ENCODE assay signal across 8 mouse cellular contexts in the genomic region with DNA sequence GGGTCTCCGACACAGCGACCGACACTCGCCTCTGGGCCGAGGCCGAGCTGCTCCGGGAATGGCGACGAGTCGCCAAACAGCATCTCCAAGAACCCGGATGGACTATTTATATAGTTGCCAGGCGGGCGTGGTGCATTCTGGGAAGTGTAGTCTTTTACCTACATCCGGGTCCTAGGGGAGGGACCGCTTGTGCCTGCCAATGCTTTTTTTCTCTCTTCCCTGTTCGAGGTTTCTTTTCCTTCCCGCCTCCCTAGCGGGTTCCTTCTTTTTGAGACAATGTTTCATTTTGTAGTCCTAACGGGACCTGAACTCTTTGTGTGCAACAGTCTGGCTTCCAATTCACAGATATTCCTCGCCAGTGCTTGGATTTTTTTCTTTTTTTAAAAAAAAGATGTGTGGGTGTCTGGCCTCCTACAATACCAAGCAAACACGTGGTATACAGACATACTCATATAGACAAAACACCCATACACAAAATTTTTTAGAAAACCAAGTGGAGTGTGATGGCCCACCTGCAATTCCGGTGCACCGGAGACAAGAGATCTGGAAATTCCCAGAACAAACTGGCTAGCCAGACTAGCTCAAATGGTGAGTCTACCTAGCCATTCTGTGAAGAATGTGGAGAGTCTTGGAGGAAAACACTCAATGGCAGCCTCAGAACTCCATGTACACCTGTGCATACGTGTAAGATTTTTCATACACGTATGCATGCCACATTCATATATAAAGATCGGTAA. TPM values are rescaled to one million over a fixed set of nuclear protein-coding genes. Genes with fewer than 3 reads are reported as not detected.
A peak's percentile ranks its signal among the peaks of the same experiment; 100 is the strongest.
DNase-seq lines count a peak whose midpoint lies in the region; ATAC-seq lines count a peak whose summit lies in the region.

A gene (minus strand): TSS at position 87 of the 737 bp plus-strand sequence.

- peak; percentile 99 for DNase-seq in R1 (ENCODE audit: low read depth, low spot score)
- DNase-seq in cerebellum, postnatal 25 days = peak; percentile 97 to 99
- peak; percentile 99 for DNase-seq in frontal cortex, postnatal 36 days (ENCODE audit: low spot score in 2 of 2)
- peak; percentile 98 for DNase-seq in left cerebral cortex, adult 11 months (ENCODE audit: low spot score)
- DNase-seq in lung, postnatal 4 days = peak; percentile 96 to 99
- peak; percentile 96 for DNase-seq in retina, postnatal 7 days (ENCODE audit: low read depth, low spot score)
- peak; percentile 95 for DNase-seq in urinary bladder, adult 2 months (ENCODE audit: low spot score)

- H3K4me3 ChIP-seq in hindbrain, embryonic 15.5 days = peak within 1 kb of the TSS; percentile 83

- H3K9ac ChIP-seq in hindbrain, embryonic 15.5 days = peak within 1 kb of the TSS; percentile 95

- peaks cover 38% of the 10 kb centered on the region for H3K4me1 ChIP-seq in hindbrain, embryonic 15.5 days (replicated peaks)

- ATAC-seq in hindbrain, embryonic 15.5 days (ENCODE audit: low FRiP score, low read depth) = peak; percentile 91

- H3K27me3 ChIP-seq in hindbrain, embryonic 15.5 days = no peaks in the 10 kb centered on the region

- H3K4me2 ChIP-seq in hindbrain, embryonic 15.5 days = peak within 1 kb of the TSS; percentile 66

- H3K9me3 ChIP-seq in hindbrain, embryonic 15.5 days = no peaks in the 10 kb centered on the region

- no peaks in the 10 kb centered on the region for H3K36me3 ChIP-seq in hindbrain, embryonic 15.5 days

- H3K27ac ChIP-seq in hindbrain, embryonic 15.5 days (replicated peaks) = peak within 1 kb of the TSS; percentile 88

- 13% methylated on average over 26 of the region's 26 CpGs for WGBS in hindbrain, embryonic 15.5 days

RNA-seq across cellular contexts. Expression of the gene that starts here (rescaled TPM):
- 187 and 218 TPM in 2 replicates for polyA plus RNA-seq in hindbrain, embryonic 15.5 days (2015; fragmentation: Nextera tagmentation; extraction: Ambion mirVana)
- polyA plus RNA-seq in urinary bladder, adult 2 months (2012; rRNA removed) = 144 and 157 TPM in 2 replicates

Comparison
In these comparisons a context has a peak if more than half of its experiments do, and no peak if none do; other contexts are left out.
1. Peak in every context shown above with its lines: DNase-seq, ATAC-seq, H3K4me3 ChIP-seq and H3K27ac ChIP-seq.